ENCODE assay signal across 8 mouse cellular contexts in the genomic region with DNA sequence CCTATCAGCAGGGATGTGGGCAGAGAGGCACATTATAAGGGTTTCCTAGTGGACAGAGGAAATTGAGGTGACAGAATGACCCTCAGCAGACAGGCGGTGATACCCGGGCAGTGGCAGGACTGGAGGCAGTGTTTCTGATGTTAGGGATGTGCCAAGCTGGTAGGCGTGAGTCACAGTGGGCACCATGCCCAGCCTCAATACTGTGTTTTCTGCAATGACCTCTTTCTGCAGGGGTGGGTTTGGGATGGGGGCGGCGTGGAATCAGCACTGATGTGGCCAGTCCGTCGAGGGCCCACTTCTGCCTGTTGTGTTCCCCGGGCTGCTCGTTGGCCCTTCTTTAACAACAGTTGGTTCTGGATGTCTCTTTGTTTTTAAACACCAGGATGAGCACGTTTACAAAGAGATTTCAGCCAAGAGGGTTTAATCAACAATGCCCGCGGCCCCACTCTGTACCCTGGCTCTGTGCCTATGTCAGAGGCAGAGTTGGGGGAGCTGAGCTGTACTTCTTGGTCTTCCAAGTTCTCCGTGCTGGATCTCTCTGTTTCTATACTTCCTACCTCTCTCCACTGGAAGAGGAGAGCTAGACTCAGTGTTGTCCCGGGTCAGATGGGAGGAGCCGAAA. TPM values are rescaled to one million over a fixed set of nuclear protein-coding genes. Genes with fewer than 3 reads are reported as not detected.
DNase-seq lines count a peak whose midpoint lies in the region; ATAC-seq and TF ChIP-seq lines count a peak whose summit lies in the region.
"Had no signal": no experiment of that assay in that cellular context is flagged by ENCODE, and none has a peak within 500 bp of the region (broad histone marks: within the 10 kb centered on the region; RNA-seq: fewer than 3 reads in every experiment).

No protein-coding gene starts in this region.

- H3K9ac ChIP-seq in limb, embryonic 11.5 days (ENCODE audit: low read length), result 0 out of 2 replicates have a peak overlapping the region, but pooled peaks have one; percentile 68
- no peak overlapping the region for H3K9ac ChIP-seq in midbrain, embryonic 12.5 days (replicated peaks)

- H3K9me3 ChIP-seq in limb, embryonic 11.5 days (ENCODE audit: control insufficient read depth, low read length), result no peaks in the 10 kb centered on the region
- H3K9me3 ChIP-seq in midbrain, embryonic 12.5 days, result no peaks in the 10 kb centered on the region

- H3K4me3 ChIP-seq in bone marrow, adult 2 months (replicated peaks; ENCODE audit: control insufficient read depth, low read depth, low read length), result peak overlapping the region; percentile 87
- H3K4me3 ChIP-seq in limb, embryonic 11.5 days (ENCODE audit: low read depth, low read length), result peak overlapping the region; percentile 48
- peak overlapping the region; percentile 45; the same call in 1 of the 2 replicates for H3K4me3 ChIP-seq in midbrain, embryonic 12.5 days

- TF ChIP-seq CTCF in bone marrow, adult 2 months (IDR thresholded peaks at IDR 0.05; ENCODE audit: control insufficient read depth, insufficient read depth, low read length), result no peak

- WGBS in bone marrow, adult 2 months, result 18% methylated on average over 15 of the region's 15 CpGs
- 64% methylated on average over 15 of the region's 15 CpGs for WGBS in limb, embryonic 11.5 days
- 61% methylated on average over 15 of the region's 15 CpGs for WGBS in midbrain, embryonic 12.5 days

- H3K27me3 ChIP-seq in limb, embryonic 11.5 days (ENCODE audit: control insufficient read depth, insufficient read depth, low read length), result peaks cover 7% of the 10 kb centered on the region; the same call in 1 of the 2 replicates
- H3K27me3 ChIP-seq in midbrain, embryonic 12.5 days, result peaks cover 73% of the 10 kb centered on the region

- H3K4me1 ChIP-seq in bone marrow, adult 2 months (ENCODE audit: control insufficient read depth, insufficient read depth, low read length), result peaks cover 1% of the 10 kb centered on the region; the same call in 1 of the 2 replicates
- peaks cover 54% of the 10 kb centered on the region for H3K4me1 ChIP-seq in limb, embryonic 11.5 days (ENCODE audit: control insufficient read depth, insufficient read depth, low read length)
- peaks cover 26% of the 10 kb centered on the region for H3K4me1 ChIP-seq in midbrain, embryonic 12.5 days

- H3K36me3 ChIP-seq in limb, embryonic 11.5 days (ENCODE audit: control insufficient read depth, insufficient read depth, low read length), result peaks cover 11% of the 10 kb centered on the region; the same call in 1 of the 2 replicates
- H3K36me3 ChIP-seq in midbrain, embryonic 12.5 days, result no peaks in the 10 kb centered on the region

- peak overlapping the region; percentile 81 for H3K4me2 ChIP-seq in limb, embryonic 11.5 days (ENCODE audit: low read depth, severe bottlenecking)
- H3K4me2 ChIP-seq in midbrain, embryonic 12.5 days (replicated peaks), result peak overlapping the region; percentile 55; the same call in 1 of the 2 replicates

- TF ChIP-seq POLR2A in bone marrow, adult 2 months (IDR thresholded peaks at IDR 0.05; ENCODE audit: borderline replicate concordance, control insufficient read depth, low read depth, low read length), result 0 out of 2 replicates have a peak, but pooled peaks have one; percentile 31

- ATAC-seq in granulocyte monocyte progenitor cell, adult 5-6 weeks (replicated peaks; ENCODE audit: poor library complexity, severe bottlenecking), result peak; percentile 31
- ATAC-seq in limb, embryonic 11.5 days (ENCODE audit: insufficient number of reproducible peaks, low FRiP score, low TSS enrichment, low read depth), result no peak
- ATAC-seq in midbrain, embryonic 12.5 days (ENCODE audit: low FRiP score, low read depth), result no peak

- DNase-seq in right cerebral cortex, postnatal 4 days, result peak; percentile 46
- DNase-seq in right cerebral cortex, postnatal 25 days, result no peak
- no peak for DNase-seq in limb, embryonic 11.5 days (ENCODE audit: low spot score)
- DNase-seq in B cell, adult 2 months, result no peak

- peak overlapping the region; percentile 80 for H3K27ac ChIP-seq in bone marrow, adult 2 months (ENCODE audit: control insufficient read depth, insufficient read depth, low read depth, low read length, poor library complexity)
- no peak overlapping the region for H3K27ac ChIP-seq in limb, embryonic 11.5 days (replicated peaks; ENCODE audit: low read depth, low read length)
- H3K27ac ChIP-seq in midbrain, embryonic 12.5 days (replicated peaks), result no peak overlapping the region

RNA-seq across cellular contexts. Expression of a gene that starts 25.8 kb away (rescaled TPM):
- 32.9 and 39.9 TPM in 2 replicates for polyA plus RNA-seq in bone marrow, adult 2 months (2011; ENCODE audit: insufficient read depth, insufficient read length, low replicate concordance, missing spikeins)
- total RNA-seq in granulocyte monocyte progenitor cell, adult 5-6 weeks (2014; fragmentation: Nextera tagmentation), result 9.7 and 13.0 TPM in 2 replicates
- total RNA-seq in granulocyte monocyte progenitor cell, adult 5-6 weeks (2017), result 3.4 and 4.0 TPM in 2 replicates
- 3.8 and 4.2 TPM in 2 replicates for polyA plus RNA-seq in limb, embryonic 11.5 days (2014; fragmentation: Nextera tagmentation; extraction: Ambion mirVana)
- polyA plus RNA-seq in midbrain, embryonic 12.5 days (2016; fragmentation: Nextera tagmentation; extraction: Ambion mirVana), result 6.3 and 7.9 TPM in 2 replicates

RNA-seq across cellular contexts. Expression of a gene that starts 59.0 kb away (rescaled TPM):
- not detected in 2 replicates for polyA plus RNA-seq in bone marrow, adult 2 months (2011; ENCODE audit: insufficient read depth, insufficient read length, low replicate concordance, missing spikeins)
- not detected in 2 replicates for total RNA-seq in granulocyte monocyte progenitor cell, adult 5-6 weeks (2014; fragmentation: Nextera tagmentation)
- 0.22 TPM in 1 of 2 replicates, not detected in the other for total RNA-seq in granulocyte monocyte progenitor cell, adult 5-6 weeks (2017)
- 0.13 TPM in 1 of 2 replicates, not detected in the other for polyA plus RNA-seq in limb, embryonic 11.5 days (2014; fragmentation: Nextera tagmentation; extraction: Ambion mirVana)
- 0.77 and 0.84 TPM in 2 replicates for polyA plus RNA-seq in midbrain, embryonic 12.5 days (2016; fragmentation: Nextera tagmentation; extraction: Ambion mirVana)
- total RNA-seq: common myeloid progenitor, adult 5-6 weeks had no signal
